Mouse (Mus musculus) neural tube, embryonic 11.5 days (tissue): Measurements from ENCODE around the gene Pi4kb. TPM values are rescaled to one million over a fixed set of nuclear protein-coding genes. Genes with fewer than 3 reads are reported as not detected.
"Not testable (repeated sequence)": the region's sequence is repeated elsewhere in the genome, so short reads cannot be mapped to it uniquely, and the experiment has no call there.

Experiments
- ATAC-seq: fragments of 200-750 bp; cut with Nextera tagmentation; 2 replicates; pipeline ENCODE4 v1.8.0; 2017; ENCODE audit warnings: moderate number of reproducible peaks, mild to moderate bottlenecking, moderate TSS enrichment, moderate library complexity; ENCODE audit not compliant: insufficient read depth, low FRiP score, low TSS enrichment
- DNase-seq: peaks from one replicate; pipeline ENCODE4 v3.0.0-alpha.2; 2015; ENCODE audit warnings: low spot score
- H3K27ac ChIP-seq: fragments of 300-500 bp; sonication (generic); 2 replicates; pipeline ENCODE4 v1.5.1; 2014; ENCODE audit warnings: low read depth, mild to moderate bottlenecking, low read length
- H3K27me3 ChIP-seq: fragments of 300-500 bp; sonication (generic); 2 replicates; pipeline ENCODE4 v1.6.1; 2014; ENCODE audit warnings: mild to moderate bottlenecking, low read length, mixed read lengths; ENCODE audit not compliant: control insufficient read depth, insufficient read depth
- H3K36me3 ChIP-seq: fragments of 300-500 bp; sonication (generic); 2 replicates; pipeline ENCODE4 v1.6.1; 2014; ENCODE audit warnings: mild to moderate bottlenecking, low read length, moderate library complexity, mixed read lengths; ENCODE audit not compliant: control insufficient read depth, insufficient read depth
- H3K4me1 ChIP-seq: fragments of 300-500 bp; sonication (generic); 2 replicates; pipeline ENCODE4 v1.6.1; 2014; ENCODE audit warnings: low read length, mixed read lengths; ENCODE audit not compliant: control insufficient read depth, insufficient read depth
- H3K4me2 ChIP-seq: fragments of 300-500 bp; sonication (generic); 2 replicates; pipeline ENCODE4 v1.6.1; 2014; ENCODE audit warnings: low read depth, mild to moderate bottlenecking, moderate library complexity
- H3K4me3 ChIP-seq: fragments of 300-500 bp; sonication (generic); 2 replicates; pipeline ENCODE4 v1.5.1; 2014; ENCODE audit warnings: low read depth, low read length
- H3K9ac ChIP-seq: fragments of 300-500 bp; sonication (generic); 2 replicates; pipeline ENCODE4 v1.6.1; 2014; ENCODE audit warnings: mild to moderate bottlenecking, low read length
- H3K9me3 ChIP-seq: fragments of 300-500 bp; sonication (generic); 2 replicates; pipeline ENCODE4 v1.6.1; 2016; ENCODE audit warnings: low read length; ENCODE audit not compliant: control insufficient read depth
- WGBS: fragments of 180-500 bp; shearing (Covaris S2); extraction: QIAGEN DNeasy Blood & Tissue Kit; methylation state at CpG from one replicate; pipeline ENCODE4 v1.1.7; 2014; 5-methylcytosine and 5-hydroxymethylcytosine counted together
- polyA plus RNA-seq: library from polyadenylated mRNA; unstranded; fragments of >200 nt; fragmentation: Nextera tagmentation; extraction: Ambion mirVana; gene quantifications from 2 replicates; pipeline ENCODE4 v1.2.1, GENCODE M21; 2014

Gene Pi4kb
- 24.8 and 27.0 TPM in 2 replicates for polyA plus RNA-seq

DNA sequence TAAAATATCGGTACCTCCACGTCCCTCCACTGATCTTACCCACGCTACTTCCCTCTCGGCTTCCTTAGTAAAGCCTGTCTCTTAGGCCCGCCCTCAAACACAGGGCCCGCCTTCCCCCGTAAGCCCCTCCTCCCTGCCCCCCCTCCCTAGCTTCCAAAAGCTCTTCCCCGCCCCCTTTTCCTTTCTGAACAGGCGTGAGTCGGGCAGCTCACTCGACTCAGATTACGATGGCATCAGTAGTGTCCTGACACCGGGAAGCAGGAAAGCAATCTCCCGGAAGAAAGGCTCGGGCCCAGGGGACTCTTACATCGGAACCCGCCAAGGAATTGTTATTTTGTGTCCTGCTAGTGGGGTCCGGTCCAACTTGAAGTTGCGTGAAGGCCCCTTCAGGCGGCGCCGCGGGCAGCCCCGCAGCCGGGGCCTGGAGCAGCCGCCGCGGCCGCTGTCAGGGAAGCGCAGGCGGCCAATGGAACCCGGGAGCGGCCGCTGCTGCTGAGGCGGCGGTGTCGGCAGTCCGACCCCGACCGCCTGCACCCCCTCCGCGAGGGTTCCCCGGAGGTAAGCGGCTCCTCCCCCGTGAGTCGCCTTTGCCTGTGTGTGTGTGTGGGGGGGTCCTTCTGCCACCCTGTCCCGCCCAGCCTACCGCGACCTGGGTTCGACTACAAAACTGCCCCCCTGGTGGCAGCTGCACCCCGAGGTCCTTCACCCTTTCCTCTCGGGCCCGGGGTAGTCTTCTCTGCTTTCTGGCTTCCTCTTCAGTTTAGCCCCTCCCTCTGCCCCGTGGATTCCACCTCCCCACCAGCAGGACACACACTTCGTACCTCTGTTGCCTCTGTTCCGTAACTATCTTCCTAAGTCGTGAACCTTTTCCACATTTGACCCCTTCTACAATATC is at the start of gene Pi4kb:
Gene Pi4kb (plus strand): TSS at position 204 of the 895 bp plus-strand sequence.
- 0 out of 2 replicates have a peak within 1 kb of the TSS, but pooled peaks have one; percentile 58 for H3K27ac ChIP-seq
- H3K4me1 ChIP-seq: peaks cover 6% of the 10 kb centered on the region
- H3K36me3 ChIP-seq: no peaks in the 10 kb centered on the region
- ATAC-seq: peak; percentile 96
- under 1% methylated on average over 56 of the region's 57 CpGs for WGBS
- H3K4me2 ChIP-seq: peak within 1 kb of the TSS; percentile 62
- H3K4me3 ChIP-seq: peak within 1 kb of the TSS; percentile 80
- H3K9me3 ChIP-seq: no peaks in the 10 kb centered on the region
- H3K27me3 ChIP-seq: no peaks in the 10 kb centered on the region
- H3K9ac ChIP-seq: peak within 1 kb of the TSS; percentile 82
- DNase-seq: peak; percentile 94

DNA sequence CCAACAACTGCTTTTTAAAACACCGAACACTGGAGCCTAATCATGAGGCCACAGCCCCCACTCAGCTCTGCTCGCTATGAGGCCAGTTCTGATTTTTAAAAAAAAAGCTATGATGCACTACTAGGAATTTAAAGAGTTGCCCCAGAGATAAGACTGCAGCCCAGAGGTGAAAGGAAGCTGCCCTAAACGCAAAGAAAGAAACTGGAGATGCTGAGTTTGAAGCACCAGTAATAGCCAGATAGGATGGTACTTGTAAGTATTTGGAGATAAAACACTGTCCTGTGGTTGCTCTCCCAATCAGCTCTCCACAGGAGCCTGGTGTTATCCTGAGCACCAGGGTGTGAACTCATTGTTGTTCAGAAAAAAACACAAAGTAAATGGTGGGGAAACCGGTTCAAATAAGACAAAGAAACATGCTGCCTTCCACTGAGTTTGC is 48.2 kb upstream of the Pi4kb start:
- not testable (repeated sequence) for H3K4me2 ChIP-seq, H3K4me3 ChIP-seq, H3K27ac ChIP-seq, H3K4me1 ChIP-seq, H3K9me3 ChIP-seq, H3K36me3 ChIP-seq, DNase-seq, H3K27me3 ChIP-seq, ATAC-seq, H3K9ac ChIP-seq
- WGBS: 43% methylated on average over 4 of the region's 4 CpGs

DNA sequence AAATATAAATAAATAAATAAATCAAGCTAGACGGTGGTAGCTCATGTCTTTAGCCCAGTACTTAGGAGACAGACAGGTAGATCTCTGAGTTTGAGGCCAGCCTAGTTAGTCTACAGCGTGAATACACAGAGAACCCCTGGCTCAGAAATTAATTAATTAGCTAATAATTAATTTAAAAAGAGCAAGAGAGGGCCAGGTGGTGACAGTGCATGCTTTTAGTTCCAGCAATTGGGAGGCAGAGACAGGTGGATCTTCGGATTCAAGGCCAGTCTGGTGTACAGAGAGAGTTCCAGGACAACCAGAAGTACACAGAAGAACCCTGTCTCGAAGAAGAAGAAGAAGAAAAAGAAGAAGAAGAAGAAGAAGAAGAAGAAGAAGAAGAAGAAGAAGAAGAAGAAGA is 45.6 kb upstream of the Pi4kb start:
- not testable (repeated sequence) for H3K9me3 ChIP-seq, ATAC-seq, H3K4me2 ChIP-seq, H3K9ac ChIP-seq, H3K4me1 ChIP-seq, H3K27me3 ChIP-seq, H3K36me3 ChIP-seq, H3K4me3 ChIP-seq, DNase-seq, H3K27ac ChIP-seq
- 95% methylated on average over 4 of the region's 4 CpGs for WGBS

DNA sequence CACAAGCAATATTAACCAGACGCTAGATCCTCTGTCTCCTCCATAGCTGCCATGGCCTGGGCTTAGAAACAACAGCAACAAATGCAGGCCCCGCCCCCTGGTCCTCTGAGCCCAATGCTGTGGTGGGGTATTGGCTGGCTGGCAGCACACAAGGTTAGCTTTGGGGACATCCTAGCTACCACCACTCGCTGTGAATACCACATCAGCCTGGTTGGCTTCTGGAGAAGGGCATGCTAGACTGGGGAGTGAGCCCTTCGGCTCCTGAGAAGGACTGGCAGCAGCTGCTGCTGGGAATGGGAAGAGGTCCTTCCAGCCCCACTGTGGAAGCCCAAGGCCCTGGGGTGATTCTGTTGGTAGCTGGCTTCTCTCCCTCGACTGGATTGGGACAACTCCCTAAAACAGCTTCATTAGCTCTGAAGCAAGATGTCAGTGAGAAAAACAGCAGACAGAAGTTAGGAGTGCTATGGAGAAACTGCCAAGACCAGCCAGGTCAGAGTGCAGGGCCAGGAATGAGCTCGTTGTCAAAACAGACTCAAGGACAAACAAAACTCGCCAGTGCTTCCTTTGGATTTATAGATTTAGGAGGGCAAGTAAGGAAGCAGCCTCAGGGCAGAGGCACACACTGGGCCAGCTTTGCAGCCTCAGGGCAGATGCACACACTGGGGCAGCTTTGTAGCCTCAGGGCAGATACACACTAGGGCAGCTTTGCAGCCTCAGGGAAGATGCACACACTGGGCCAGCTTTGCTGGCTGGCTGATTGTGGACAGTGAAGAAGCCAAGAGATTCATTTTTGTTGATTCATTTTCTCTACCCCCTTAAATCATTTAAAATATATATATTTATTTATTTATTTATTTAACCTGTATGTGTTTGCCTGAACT is 43.9 kb upstream of the Pi4kb start:
- DNase-seq: not testable (repeated sequence)
- 47% methylated on average over 7 of the region's 7 CpGs for WGBS

DNA sequence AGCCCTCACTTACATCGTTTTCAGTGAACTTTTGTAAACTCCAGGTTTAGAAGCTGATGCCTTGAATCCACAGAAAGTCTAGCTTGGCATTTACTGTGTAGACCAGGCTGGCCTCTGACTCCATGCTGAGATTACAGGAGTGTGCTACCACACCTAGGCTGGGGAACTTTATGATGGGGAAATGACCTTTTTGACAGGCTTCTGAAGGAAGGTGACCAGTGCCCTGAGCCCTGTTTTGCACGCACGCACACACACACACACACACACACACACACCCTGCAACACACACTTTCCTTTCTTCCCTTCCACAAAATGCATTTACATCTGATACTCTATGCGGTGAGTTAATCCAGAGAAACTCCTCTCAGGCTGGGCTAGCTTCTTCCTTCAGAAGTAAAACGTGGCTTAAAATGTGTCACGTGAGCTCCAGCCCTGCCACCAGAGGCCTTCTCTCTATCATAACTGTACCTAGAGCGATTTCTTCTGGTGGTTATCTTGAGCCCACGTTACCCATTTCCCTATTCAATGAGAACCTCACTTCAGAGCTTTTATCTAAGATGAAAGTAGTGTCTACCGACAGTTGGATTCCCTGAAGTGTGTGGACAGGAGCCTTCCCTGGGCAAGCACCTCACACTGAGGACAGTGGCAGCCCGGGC is 43.0 kb upstream of the Pi4kb start:
- not testable (repeated sequence) for H3K4me1 ChIP-seq, ATAC-seq, H3K4me3 ChIP-seq, H3K9ac ChIP-seq, H3K4me2 ChIP-seq, H3K9me3 ChIP-seq, H3K36me3 ChIP-seq, H3K27me3 ChIP-seq, H3K27ac ChIP-seq, DNase-seq
- WGBS: 86% methylated on average over 10 of the region's 10 CpGs

More for the DNA sequence above, 43.9 kb upstream of the Pi4kb start:
- H3K9me3 ChIP-seq, H3K4me3 ChIP-seq, H3K36me3 ChIP-seq, H3K4me2 ChIP-seq, H3K9ac ChIP-seq, H3K27me3 ChIP-seq, ATAC-seq, H3K27ac ChIP-seq, H3K4me1 ChIP-seq: not testable (repeated sequence)

DNA sequence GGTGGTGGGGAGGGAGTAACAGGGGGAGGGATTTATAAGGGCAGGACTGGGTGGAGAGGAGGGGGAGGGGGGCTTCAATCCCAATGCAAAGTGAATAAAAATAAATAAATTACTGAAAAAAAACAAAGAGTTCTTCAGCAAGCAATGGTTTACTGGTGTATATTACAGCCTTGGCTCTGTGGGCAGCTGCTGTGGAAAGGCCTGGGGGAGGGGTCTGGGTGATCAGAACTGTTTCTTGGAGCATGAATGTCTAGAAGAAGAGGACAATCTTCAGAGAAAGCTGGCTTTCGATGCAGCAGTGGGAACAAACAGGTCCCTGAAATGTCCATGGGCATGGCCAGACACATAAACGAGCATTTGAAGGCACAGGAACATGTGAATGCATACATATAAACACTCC is 42.3 kb upstream of the Pi4kb start:
- H3K36me3 ChIP-seq, ATAC-seq: not testable (repeated sequence)
- 82% methylated on average over 2 of the region's 2 CpGs for WGBS

DNA sequence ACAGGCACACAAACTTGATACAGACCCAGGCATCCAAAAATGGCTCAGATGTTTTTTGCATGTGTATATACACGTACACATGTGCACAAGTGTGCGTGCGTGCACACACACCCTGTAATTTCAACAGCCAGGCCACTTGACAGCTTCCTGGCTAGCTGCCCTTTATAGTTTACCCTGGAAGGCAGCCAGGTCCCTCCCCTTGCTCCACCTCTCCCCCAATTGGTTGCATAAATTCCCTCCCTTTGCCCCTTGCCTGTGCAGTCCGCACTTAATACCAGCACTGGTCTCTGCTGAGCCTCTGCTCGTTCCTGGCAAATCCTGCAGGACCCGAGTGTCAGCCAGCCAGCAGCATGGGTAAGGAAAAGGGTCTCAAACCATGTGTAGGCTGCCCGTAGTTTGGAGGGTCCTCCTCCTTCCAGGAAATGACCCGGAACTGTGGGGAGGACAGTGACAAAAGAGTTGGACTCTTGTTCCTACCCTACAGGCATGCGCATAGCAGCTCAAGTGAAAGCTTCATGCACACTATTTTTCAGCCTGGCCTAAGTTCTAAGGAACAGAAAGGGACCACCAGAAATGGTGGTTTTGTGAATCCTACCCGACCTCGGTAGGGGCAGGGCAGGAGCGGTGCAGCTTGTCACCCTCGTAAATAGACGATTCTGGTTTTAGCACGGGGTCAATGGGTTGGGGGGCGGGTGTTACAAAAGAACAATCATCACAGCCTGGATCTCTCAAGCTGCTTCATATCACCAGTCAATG is 41.5 kb upstream of the Pi4kb start, which contains the start of gene Selenbp1:
Gene Selenbp1 (plus strand): TSS at position 248 of the 756 bp plus-strand sequence.
- WGBS: 27% methylated on average over 16 of the region's 16 CpGs
- DNase-seq: peak; percentile 70
- Histone ChIP-seq H3K4me1 (0 out of 2 replicates have a peak, but pooled peaks cover 4% of the 10 kb centered on the region), H3K4me3 (peak within 1 kb of the TSS; percentile 13; the same call in 1 of the 2 replicates), H3K27ac (0 out of 2 replicates have a peak within 1 kb of the TSS, but pooled peaks have one; percentile 14), H3K9me3 (no peaks in the 10 kb centered on the region), H3K9ac (no peak within 1 kb of the TSS), H3K27me3 (no peaks in the 10 kb centered on the region), H3K4me2 (peak within 1 kb of the TSS; percentile 39), H3K36me3 (no peaks in the 10 kb centered on the region)
- ATAC-seq: peak; percentile 67

More for the DNA sequence above, 42.3 kb upstream of the Pi4kb start:
- not testable (repeated sequence) for H3K27me3 ChIP-seq, H3K4me1 ChIP-seq, H3K9me3 ChIP-seq, H3K9ac ChIP-seq, DNase-seq, H3K4me3 ChIP-seq, H3K27ac ChIP-seq, H3K4me2 ChIP-seq
